Mouse (Mus musculus): ENCODE results near the gene Atxn1. TPM values are rescaled to one million over a fixed set of nuclear protein-coding genes. Genes with fewer than 3 reads are reported as not detected.
A peak's percentile ranks its signal among the peaks of the same experiment; 100 is the strongest.

The Atxn1 gene
- total RNA-seq, 2 experiments from 2014 or later = 112 to 115 TPM

GRCm38 (mm10) chr13:45649197-45649812 lies 315.5 kb downstream of the Atxn1 start:
- DNase-seq (ENCODE audit: extremely low spot score in 1 of 2, low spot score in 1 of 2) = no peak

DNA sequence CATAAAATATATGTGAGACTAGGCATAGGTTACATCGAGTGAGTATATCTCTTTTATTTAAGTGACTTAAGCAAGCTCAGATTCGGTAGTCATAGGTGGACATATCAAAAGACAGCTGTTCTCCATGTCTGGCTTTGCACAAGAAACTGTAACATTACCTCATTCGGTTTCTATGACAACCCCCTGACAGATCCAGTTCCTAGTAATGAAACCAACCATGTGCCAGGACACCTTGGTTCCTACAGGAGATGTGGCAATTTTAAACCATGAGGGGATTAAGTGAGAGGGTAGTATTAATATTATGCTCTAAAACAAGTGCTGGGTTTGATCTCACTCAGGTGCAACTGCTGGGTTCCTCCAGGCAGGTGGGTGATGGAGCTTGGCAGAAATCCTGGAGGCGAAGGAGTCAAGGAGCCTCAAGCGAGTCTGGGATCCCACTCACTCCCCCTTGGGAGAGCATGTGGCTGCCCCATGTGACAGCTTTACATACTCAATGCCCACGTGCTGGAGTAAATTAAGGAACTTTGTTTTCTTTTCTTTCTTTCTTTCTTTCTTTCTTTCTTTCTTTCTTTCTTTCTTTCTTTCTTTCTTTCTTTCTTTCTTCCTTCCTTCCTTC lies 320.9 kb downstream of the Atxn1 start:
- DNase-seq (ENCODE audit: extremely low spot score in 1 of 2, low spot score in 1 of 2) = no peak

- no peak for DNase-seq (ENCODE audit: extremely low spot score in 1 of 2, low spot score in 1 of 2)
Observed at GRCm38 (mm10) chr13:45642913-45643312, 321.9 kb downstream of the Atxn1 start.

DNA sequence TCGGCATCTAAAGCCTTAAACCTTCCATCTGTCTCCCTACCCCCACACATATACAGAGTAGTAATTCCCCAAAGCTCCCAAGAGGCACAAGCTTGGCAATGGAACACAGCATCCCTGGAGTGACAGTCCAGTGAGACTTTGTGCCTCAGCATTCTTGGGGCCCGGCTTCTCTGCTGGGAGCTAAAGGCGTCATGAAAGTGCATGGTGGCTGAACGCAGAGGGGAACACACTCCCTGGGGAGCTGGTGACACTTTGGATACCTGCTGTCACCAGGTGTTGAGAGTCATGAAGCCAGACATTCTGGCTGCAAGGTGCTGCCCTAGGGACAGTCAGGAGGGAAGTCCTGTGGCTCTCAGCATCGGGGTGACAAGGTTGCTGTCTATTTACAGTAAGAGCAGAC lies 324.4 kb downstream of the Atxn1 start:
- no peak for DNase-seq (ENCODE audit: extremely low spot score in 1 of 2, low spot score in 1 of 2)

DNA sequence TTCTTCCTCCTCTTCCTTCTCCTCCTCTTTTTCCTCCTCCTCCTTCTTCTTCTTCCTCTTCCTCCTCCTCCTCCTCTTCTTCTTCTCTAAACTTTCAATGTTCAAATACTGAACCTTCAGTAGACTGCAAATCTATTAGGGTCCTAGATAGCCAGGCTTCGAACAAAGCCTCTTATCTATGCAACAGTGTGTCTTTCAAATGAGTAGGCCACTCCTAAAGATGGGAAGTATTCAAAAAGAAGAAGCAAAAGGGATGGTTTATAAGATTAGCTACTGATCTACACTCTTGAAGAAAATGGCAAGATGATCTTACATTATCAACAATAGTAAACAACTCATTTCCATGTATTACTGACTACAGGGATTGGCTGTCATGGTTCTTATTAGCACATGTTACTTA lies 326.5 kb downstream of the Atxn1 start:
- DNase-seq (ENCODE audit: extremely low spot score in 1 of 2, low spot score in 1 of 2) = no peak

DNA sequence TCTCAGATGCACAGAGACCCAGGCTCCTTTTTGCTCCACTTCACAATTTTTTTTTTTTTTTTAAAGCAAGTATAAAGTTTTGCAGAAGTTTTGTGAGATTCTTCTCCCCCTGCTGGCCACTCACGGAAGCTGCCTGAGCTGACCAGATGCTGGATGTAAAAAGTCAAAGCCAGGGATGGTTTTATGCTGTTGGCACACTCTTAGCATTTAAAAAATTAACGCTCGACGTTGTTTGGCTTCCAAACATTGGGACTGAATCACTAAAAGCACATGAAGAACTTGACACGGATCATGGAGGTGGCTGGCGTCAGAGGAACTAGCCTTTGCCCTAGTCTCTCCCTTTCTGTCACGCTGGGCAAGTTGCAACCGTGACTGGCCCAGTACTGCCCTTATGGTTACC lies 327.5 kb downstream of the Atxn1 start:
- DNase-seq (ENCODE audit: extremely low spot score in 1 of 2, low spot score in 1 of 2) = peak in 1 of 2 experiments; percentile 58

DNA sequence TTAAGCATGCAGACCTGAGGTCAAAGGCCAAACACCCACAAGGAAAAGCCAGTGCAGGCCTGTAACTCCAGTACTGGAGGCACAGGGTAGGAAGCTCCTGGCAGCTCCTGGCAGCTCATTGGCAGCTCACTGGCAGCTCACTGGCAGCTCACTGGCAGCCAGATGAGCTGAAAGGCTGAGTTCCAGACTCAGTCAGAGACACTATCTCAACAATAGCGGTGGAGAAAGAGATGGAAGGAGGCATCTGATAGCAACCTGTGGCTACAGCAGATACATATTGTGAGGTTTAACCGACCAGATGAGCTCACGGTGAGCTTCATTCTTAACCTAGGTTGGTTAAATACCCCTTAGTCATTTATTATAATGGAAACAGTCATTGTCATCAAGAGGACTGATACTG lies 328.4 kb downstream of the Atxn1 start:
- DNase-seq (ENCODE audit: extremely low spot score in 1 of 2, low spot score in 1 of 2) = no peak

DNA sequence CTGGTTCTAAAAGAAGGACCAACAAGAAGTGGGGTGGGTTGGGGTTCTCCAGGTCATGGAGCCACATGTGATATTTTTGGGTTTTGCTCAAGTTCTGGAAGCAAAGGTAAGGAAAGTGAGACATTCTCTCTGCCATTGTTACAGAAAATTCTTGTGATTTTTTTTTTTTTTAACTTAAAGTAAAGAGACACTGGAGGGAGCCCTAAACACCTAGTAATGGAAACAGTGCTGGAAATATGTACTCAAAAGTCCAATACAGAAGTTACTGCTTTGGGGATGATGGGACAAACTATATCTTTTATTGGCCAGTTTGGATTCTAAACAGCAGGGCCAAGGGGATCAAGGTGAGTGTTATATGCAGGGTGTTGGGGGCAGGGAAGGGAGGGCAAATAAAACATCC lies 330.9 kb downstream of the Atxn1 start:
- no peak for DNase-seq (ENCODE audit: extremely low spot score in 1 of 2, low spot score in 1 of 2)

DNA sequence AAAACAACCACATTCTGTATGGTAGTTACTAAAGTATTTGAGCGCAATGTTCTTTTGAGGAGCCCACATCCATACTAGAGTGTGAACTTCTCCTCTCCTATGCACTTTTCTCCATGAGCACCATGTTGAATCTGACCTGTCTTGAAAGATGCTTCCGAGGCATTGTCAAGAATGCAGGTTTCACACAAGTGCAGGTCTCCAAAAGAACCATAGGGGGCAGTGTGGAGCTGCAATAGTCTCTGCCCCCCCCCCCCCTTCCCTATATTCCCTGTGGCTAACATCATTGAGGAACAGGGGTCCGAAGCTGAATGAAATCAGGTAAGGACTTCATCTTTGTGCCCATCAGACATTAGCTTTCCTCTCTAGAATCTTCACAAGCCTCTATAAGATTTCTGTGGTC lies 332.7 kb downstream of the Atxn1 start:
- no peak for DNase-seq (ENCODE audit: extremely low spot score in 1 of 2, low spot score in 1 of 2)

- DNase-seq (ENCODE audit: extremely low spot score in 1 of 2, low spot score in 1 of 2) = no peak
Observed at GRCm38 (mm10) chr13:45630518-45631290, 334.1 kb downstream of the Atxn1 start.

GRCm38 (mm10) chr13:45629750-45630149 lies 335.1 kb downstream of the Atxn1 start:
- DNase-seq (ENCODE audit: extremely low spot score in 1 of 2, low spot score in 1 of 2) = no peak

- no peak for DNase-seq (ENCODE audit: extremely low spot score in 1 of 2, low spot score in 1 of 2)
Observed at GRCm38 (mm10) chr13:45628341-45628740, 336.5 kb downstream of the Atxn1 start.

GRCm38 (mm10) chr13:45627206-45627751 lies 337.5 kb downstream of the Atxn1 start:
- DNase-seq (ENCODE audit: extremely low spot score in 1 of 2, low spot score in 1 of 2) = no peak

GRCm38 (mm10) chr13:45625740-45626139 lies 339.1 kb downstream of the Atxn1 start:
- DNase-seq (ENCODE audit: extremely low spot score in 1 of 2, low spot score in 1 of 2) = no peak

DNA sequence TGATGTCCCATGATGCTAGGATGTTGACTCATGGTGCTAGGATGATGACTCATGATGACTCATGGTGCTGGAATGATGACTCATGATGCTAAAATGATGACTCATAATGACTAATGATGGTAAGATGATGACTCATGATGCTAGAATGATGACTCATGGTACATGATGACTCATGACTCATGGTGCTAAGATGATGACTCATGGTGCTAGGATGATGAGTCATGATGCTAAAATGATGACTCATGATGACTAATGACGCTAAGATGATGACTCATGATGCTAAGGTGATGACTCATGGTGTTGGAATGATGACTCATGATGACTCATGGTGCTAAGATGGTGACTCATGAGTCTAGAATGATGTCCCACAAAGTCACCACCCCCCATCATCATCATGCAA lies 341.0 kb downstream of the Atxn1 start:
- no peak for DNase-seq (ENCODE audit: extremely low spot score in 1 of 2, low spot score in 1 of 2)

GRCm38 (mm10) chr13:45622871-45623546 lies 341.8 kb downstream of the Atxn1 start:
- no peak for DNase-seq (ENCODE audit: extremely low spot score in 1 of 2, low spot score in 1 of 2)

DNA sequence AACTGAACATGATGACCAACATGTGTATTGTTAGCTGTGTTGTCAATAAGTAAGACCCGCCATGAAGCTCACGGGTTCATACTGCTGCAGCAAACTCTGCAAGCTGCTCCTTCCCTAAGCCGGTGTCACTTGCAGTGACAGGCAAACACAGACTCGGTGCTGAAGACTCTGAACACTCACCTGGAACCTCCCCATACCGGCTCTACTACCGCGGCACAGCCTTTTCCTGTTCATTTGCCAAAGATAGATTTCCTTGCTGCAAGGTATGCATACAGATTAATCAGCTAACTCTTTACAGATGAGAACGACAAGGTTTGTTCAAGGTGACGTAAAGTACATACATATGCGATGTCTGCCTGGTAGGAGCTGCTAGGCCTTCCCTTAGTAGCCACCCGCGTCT lies 344.1 kb downstream of the Atxn1 start:
- no peak for DNase-seq (ENCODE audit: extremely low spot score in 1 of 2, low spot score in 1 of 2)

DNA sequence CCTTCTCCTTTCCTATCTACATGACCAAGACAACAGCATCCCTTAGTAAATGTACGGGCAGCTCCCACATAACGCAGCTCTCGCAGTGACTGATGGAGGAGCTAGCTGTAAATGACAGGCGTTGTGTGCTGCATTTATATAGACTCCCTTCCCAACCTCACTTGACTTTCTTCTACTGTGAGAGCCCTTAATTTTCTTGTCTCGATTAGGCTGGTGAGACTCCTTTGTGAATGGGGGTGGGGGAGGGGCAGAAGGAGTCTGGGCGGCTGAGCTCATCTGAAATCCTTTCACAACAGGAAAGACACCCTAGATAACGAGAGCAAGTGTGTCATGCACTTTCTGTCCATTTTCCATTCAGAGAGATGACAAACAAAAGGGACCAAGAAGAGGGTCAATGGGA lies 344.5 kb downstream of the Atxn1 start:
- no peak for DNase-seq (ENCODE audit: extremely low spot score in 1 of 2, low spot score in 1 of 2)

DNA sequence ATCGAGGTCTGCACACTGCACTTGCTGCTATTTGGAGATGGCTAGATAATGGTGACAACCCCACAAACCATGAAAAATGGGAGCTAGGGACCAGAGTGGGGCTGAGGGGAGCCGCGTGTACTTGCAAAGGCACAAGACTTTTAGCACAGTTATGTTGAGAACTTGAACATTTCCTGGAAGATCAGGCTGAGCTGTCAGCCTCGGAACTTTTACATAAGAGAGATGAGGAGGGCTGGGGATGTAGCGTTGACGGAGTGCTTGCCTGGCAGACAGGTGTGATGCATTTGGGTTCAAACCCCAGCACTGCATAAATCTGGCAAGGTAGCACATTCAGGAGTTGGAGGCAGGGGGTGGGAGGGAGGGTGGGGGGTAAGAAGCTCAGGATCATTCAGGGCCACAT lies 346.8 kb downstream of the Atxn1 start:
- DNase-seq (ENCODE audit: extremely low spot score in 1 of 2, low spot score in 1 of 2) = no peak

- DNase-seq (ENCODE audit: extremely low spot score in 1 of 2, low spot score in 1 of 2) = no peak
Observed at GRCm38 (mm10) chr13:45614762-45615161, 350.0 kb downstream of the Atxn1 start.

DNA sequence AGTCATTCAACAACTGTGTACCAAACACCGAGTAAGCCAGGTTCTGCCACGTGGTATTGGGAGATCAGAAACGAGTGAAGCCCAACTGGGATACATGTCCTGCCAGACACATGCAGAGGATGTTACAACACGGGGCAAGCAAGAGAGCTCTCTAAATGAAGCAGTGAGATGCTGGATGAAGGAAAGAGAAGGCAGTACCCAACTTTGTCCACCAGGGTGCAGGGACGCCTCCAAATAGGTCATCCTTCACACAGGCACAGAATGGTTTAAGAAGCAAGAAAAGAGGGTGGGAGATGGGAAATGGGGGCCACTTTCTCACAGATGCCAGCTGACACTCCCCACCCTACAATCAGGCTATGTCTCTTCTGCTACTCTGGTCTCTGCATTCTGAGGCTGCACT lies 351.5 kb downstream of the Atxn1 start:
- peak in 1 of 2 experiments; percentile 39 for DNase-seq (ENCODE audit: extremely low spot score in 1 of 2, low spot score in 1 of 2)
